Mouse (Mus musculus) erythroblast, embryonic 14.5 days (primary cell): Measurements from ENCODE around the gene Nmnat2.

ENCODE experiments used
- GATA1 ChIP-seq: IDR thresholded peaks from 2 replicates; pipeline ENCODE4 v1.6.1; 2012; ENCODE audit warnings: low read length, inconsistent platforms, mixed read lengths
- TAL1 ChIP-seq: IDR thresholded peaks from 3 replicates; pipeline ENCODE4 v1.6.1; 2012; ENCODE audit warnings: low read length, inconsistent platforms, mixed read lengths

DNA sequence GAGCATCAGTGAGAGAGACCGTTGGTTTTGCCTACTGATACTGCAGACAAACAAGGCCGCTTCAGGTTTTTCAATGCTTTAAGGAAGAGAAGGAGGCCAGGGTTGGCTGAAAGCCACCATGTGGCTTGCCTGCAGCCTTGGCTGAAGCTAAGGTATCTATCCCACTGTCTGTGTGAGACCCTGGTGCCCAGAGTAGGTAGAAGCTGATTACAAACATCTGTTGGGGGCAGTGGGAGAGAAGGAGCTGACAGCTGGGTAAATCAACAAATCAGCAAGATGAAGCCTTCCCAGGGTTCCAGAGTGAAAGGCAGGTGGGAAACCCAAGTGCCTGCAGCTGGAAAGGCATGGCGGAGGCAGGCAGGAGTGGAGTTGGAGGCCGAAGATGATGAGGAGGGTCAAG is 136.0 kb downstream of the Nmnat2 start:
- no peak for TF ChIP-seq GATA1
- no peak for TF ChIP-seq TAL1
